Mouse (Mus musculus) ES-Bruce4 (cell line): ENCODE data around the gene Olfr376.

Source experiments
- CTCF ChIP-seq: IDR thresholded peaks from one replicate; pipeline ENCODE4 v1.8.1; 2011; ENCODE audit warnings: low read depth, low read length
- POLR2A ChIP-seq: IDR thresholded peaks from one replicate; pipeline ENCODE4 v1.8.1; 2011; ENCODE audit warnings: low read length; ENCODE audit not compliant: insufficient read depth

GRCm38 (mm10) chr11:73333357-73333756 is 37.7 kb upstream of the Olfr376 start:
- no peak for TF ChIP-seq CTCF
- no peak for TF ChIP-seq POLR2A
